Mouse (Mus musculus) megakaryocyte, embryonic 14.5 days (primary cell): ENCODE measurements at regions not wholly inside any gene's neighbourhood (a gene's known extent, or its start where the extent isn't known, plus 50 kb on each side); places are given as distances from the start of the nearest gene placed in this dataset.

Experiments
- H3K27me3 ChIP-seq: replicated peaks from 2 replicates; pipeline ENCODE3; 2012; ENCODE audit warnings: inconsistent platforms
- H3K36me3 ChIP-seq: replicated peaks from 2 replicates; pipeline ENCODE3; 2012; ENCODE audit warnings: low read length, inconsistent platforms, mixed read lengths
- H3K4me1 ChIP-seq: 2 replicates; pipeline ENCODE4 v1.6.1; 2012; ENCODE audit warnings: inconsistent platforms
- H3K4me3 ChIP-seq: replicated peaks from 2 replicates; pipeline ENCODE3; 2012; ENCODE audit warnings: moderate library complexity, mild to moderate bottlenecking, inconsistent platforms
- H3K9me3 ChIP-seq: 2 replicates; pipeline ENCODE4 v1.6.1; 2012; ENCODE audit warnings: inconsistent platforms
- FLI1 ChIP-seq: IDR thresholded peaks from 2 replicates; pipeline ENCODE4 v1.6.1; 2012; ENCODE audit warnings: low read length, inconsistent platforms, mixed read lengths
- GATA1 ChIP-seq: IDR thresholded peaks from 3 replicates; pipeline ENCODE4 v1.6.1; 2012; ENCODE audit warnings: mixed read lengths, low read length, inconsistent platforms, borderline replicate concordance

- H3K36me3 ChIP-seq: no peaks in the 10 kb centered on the region
- H3K4me3 ChIP-seq: no peak overlapping the region
- TF ChIP-seq GATA1 (no peak), FLI1 (no peak)
- H3K27me3 ChIP-seq: no peaks in the 10 kb centered on the region
- no peaks in the 10 kb centered on the region; the same call in none of the 2 replicates for H3K9me3 ChIP-seq
- H3K4me1 ChIP-seq: no peaks in the 10 kb centered on the region
Measured at GRCm38 (mm10) chr14:58969248-58969647, 173.4 kb downstream of the 1700129C05Rik start.

- Histone ChIP-seq H3K4me3 (no peak overlapping the region), H3K4me1 (no peaks in the 10 kb centered on the region), H3K9me3 (no peaks in the 10 kb centered on the region; the same call in 1 of the 2 replicates), H3K36me3 (no peaks in the 10 kb centered on the region), H3K27me3 (no peaks in the 10 kb centered on the region)
- TF ChIP-seq GATA1: no peak
Measured at GRCm38 (mm10) chr14:58967975-58968374, 174.7 kb downstream of the 1700129C05Rik start.

- Histone ChIP-seq H3K27me3 (no peaks in the 10 kb centered on the region), H3K9me3 (no peaks in the 10 kb centered on the region; the same call in 1 of the 2 replicates), H3K4me3 (no peak overlapping the region), H3K4me1 (no peaks in the 10 kb centered on the region), H3K36me3 (no peaks in the 10 kb centered on the region)
- TF ChIP-seq FLI1 (no peak), GATA1 (no peak)
Measured at GRCm38 (mm10) chr14:58967163-58967562, 175.5 kb downstream of the 1700129C05Rik start.

GRCm38 (mm10) chr14:58944958-58945357 is 197.7 kb downstream of the 1700129C05Rik start:
- H3K9me3 ChIP-seq: no peaks in the 10 kb centered on the region; the same call in 1 of the 2 replicates
- H3K27me3 ChIP-seq: no peaks in the 10 kb centered on the region
- no peak for TF ChIP-seq GATA1
- TF ChIP-seq FLI1: no peak
- no peaks in the 10 kb centered on the region for H3K36me3 ChIP-seq
- no peaks in the 10 kb centered on the region for H3K4me1 ChIP-seq
- H3K4me3 ChIP-seq: no peak overlapping the region

GRCm38 (mm10) chr14:58943267-58943765 is 199.4 kb downstream of the 1700129C05Rik start:
- no peaks in the 10 kb centered on the region for H3K27me3 ChIP-seq
- TF ChIP-seq FLI1 (no peak), GATA1 (no peak)
- peaks cover 8% of the 10 kb centered on the region for H3K9me3 ChIP-seq
- no peaks in the 10 kb centered on the region for H3K36me3 ChIP-seq
- no peak overlapping the region for H3K4me3 ChIP-seq
- no peaks in the 10 kb centered on the region for H3K4me1 ChIP-seq

- Histone ChIP-seq H3K4me3 (no peak overlapping the region), H3K27me3 (no peaks in the 10 kb centered on the region), H3K4me1 (no peaks in the 10 kb centered on the region), H3K36me3 (no peaks in the 10 kb centered on the region), H3K9me3 (peaks cover 15% of the 10 kb centered on the region)
- TF ChIP-seq GATA1 (no peak), FLI1 (no peak)
Measured at GRCm38 (mm10) chr14:58939086-58939485, 203.6 kb downstream of the 1700129C05Rik start.

GRCm38 (mm10) chr14:58938601-58938970 is 204.1 kb downstream of the 1700129C05Rik start:
- Histone ChIP-seq H3K4me1 (no peaks in the 10 kb centered on the region), H3K9me3 (peaks cover 15% of the 10 kb centered on the region), H3K27me3 (no peaks in the 10 kb centered on the region), H3K4me3 (no peak overlapping the region), H3K36me3 (no peaks in the 10 kb centered on the region)
- no peak for TF ChIP-seq GATA1
- no peak for TF ChIP-seq FLI1

GRCm38 (mm10) chr14:58937791-58938600 is 204.7 kb downstream of the 1700129C05Rik start:
- no peaks in the 10 kb centered on the region for H3K27me3 ChIP-seq
- no peak overlapping the region for H3K4me3 ChIP-seq
- peaks cover 15% of the 10 kb centered on the region for H3K9me3 ChIP-seq
- no peak for TF ChIP-seq GATA1
- TF ChIP-seq FLI1: no peak
- H3K4me1 ChIP-seq: no peaks in the 10 kb centered on the region
- H3K36me3 ChIP-seq: no peaks in the 10 kb centered on the region

- Histone ChIP-seq H3K27me3 (no peaks in the 10 kb centered on the region), H3K36me3 (no peaks in the 10 kb centered on the region), H3K4me1 (no peaks in the 10 kb centered on the region), H3K9me3 (peaks cover 15% of the 10 kb centered on the region), H3K4me3 (no peak overlapping the region)
- no peak for TF ChIP-seq GATA1
- no peak for TF ChIP-seq FLI1
Measured at GRCm38 (mm10) chr14:58937331-58937730, 205.4 kb downstream of the 1700129C05Rik start.

GRCm38 (mm10) chr14:58936131-58936530 is 206.6 kb downstream of the 1700129C05Rik start:
- no peak overlapping the region for H3K4me3 ChIP-seq
- H3K27me3 ChIP-seq: no peaks in the 10 kb centered on the region
- TF ChIP-seq FLI1 (no peak), GATA1 (no peak)
- H3K9me3 ChIP-seq: peaks cover 15% of the 10 kb centered on the region
- H3K36me3 ChIP-seq: no peaks in the 10 kb centered on the region
- no peaks in the 10 kb centered on the region for H3K4me1 ChIP-seq
